Comparison of ENCODE assay signal across 8 mouse cellular contexts in the genomic region with DNA sequence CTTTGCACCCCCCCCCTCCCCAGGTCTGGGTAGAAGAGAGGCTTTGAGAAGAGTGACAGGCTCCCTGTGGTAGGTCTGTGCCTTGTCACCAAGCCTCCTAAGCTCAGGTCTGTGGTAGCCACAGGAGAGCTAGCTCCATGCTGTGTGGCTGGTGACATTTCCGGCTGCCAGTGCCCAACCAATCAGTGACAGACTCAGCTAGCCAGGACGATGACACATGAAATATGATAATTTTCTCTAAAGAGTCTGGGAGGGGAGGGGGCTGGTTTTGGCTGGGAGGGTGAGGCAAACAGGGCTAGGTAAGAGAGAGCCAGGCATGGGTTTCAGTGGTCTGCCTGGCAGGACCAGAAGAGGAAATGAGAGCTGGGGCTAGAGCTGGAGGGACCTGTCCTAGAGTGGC.
DNase-seq lines count a peak whose midpoint lies in the region; ATAC-seq and TF ChIP-seq lines count a peak whose summit lies in the region.

No protein-coding gene starts in this region.

- no peak for TF ChIP-seq CTCF in intestine, postnatal 0 days (IDR thresholded peaks at IDR 0.05; ENCODE audit: low read depth)

- H3K4me2 ChIP-seq in hindbrain, embryonic 11.5 days (replicated peaks; ENCODE audit: low read depth, low read length): no peak overlapping the region
- H3K4me2 ChIP-seq in intestine, postnatal 0 days (replicated peaks; ENCODE audit: low read depth): no peak overlapping the region

- WGBS in hindbrain, embryonic 11.5 days: 18% methylated on average over 2 of the region's 2 CpGs
- WGBS in hindbrain, embryonic 10.5 days: 5% methylated on average over 2 of the region's 2 CpGs
- 6% methylated on average over 2 of the region's 2 CpGs for WGBS in embryonic facial prominence, embryonic 10.5 days
- 22% methylated on average over 2 of the region's 2 CpGs for WGBS in intestine, postnatal 0 days

- no peak overlapping the region for H3K4me3 ChIP-seq in hindbrain, embryonic 11.5 days (ENCODE audit: low read depth, low read length)
- no peak overlapping the region for H3K4me3 ChIP-seq in hindbrain, embryonic 10.5 days
- H3K4me3 ChIP-seq in embryonic facial prominence, embryonic 10.5 days: no peak overlapping the region
- H3K4me3 ChIP-seq in intestine, postnatal 0 days (ENCODE audit: low read depth, low read length): no peak overlapping the region

- H3K4me1 ChIP-seq in hindbrain, embryonic 11.5 days (replicated peaks; ENCODE audit: control insufficient read depth, insufficient read depth, low read length): peaks cover 5% of the 10 kb centered on the region; the same call in 1 of the 2 replicates
- peaks cover 43% of the 10 kb centered on the region for H3K4me1 ChIP-seq in hindbrain, embryonic 10.5 days (replicated peaks)
- peaks cover 43% of the 10 kb centered on the region for H3K4me1 ChIP-seq in embryonic facial prominence, embryonic 10.5 days
- H3K4me1 ChIP-seq in intestine, postnatal 0 days (replicated peaks; ENCODE audit: control insufficient read depth, insufficient read depth, low read length): no peaks in the 10 kb centered on the region

- H3K27me3 ChIP-seq in hindbrain, embryonic 11.5 days (ENCODE audit: control insufficient read depth, insufficient read depth, low read length): peaks cover 12% of the 10 kb centered on the region; the same call in 1 of the 2 replicates
- H3K27me3 ChIP-seq in hindbrain, embryonic 10.5 days (ENCODE audit: insufficient read depth, poor library complexity, severe bottlenecking): peaks cover 67% of the 10 kb centered on the region
- H3K27me3 ChIP-seq in embryonic facial prominence, embryonic 10.5 days (replicated peaks; ENCODE audit: low read depth, poor library complexity, severe bottlenecking): peaks cover 63% of the 10 kb centered on the region
- 0 out of 2 replicates have a peak, but pooled peaks cover 2% of the 10 kb centered on the region for H3K27me3 ChIP-seq in intestine, postnatal 0 days (replicated peaks; ENCODE audit: control insufficient read depth, insufficient read depth, low read length)

- peak; percentile 53 for ATAC-seq in hindbrain, embryonic 11.5 days (ENCODE audit: low FRiP score)
- ATAC-seq in intestine, postnatal 0 days: no peak

- peak; percentile 11 for DNase-seq in hindbrain, embryonic 11.5 days (ENCODE audit: low spot score)
- DNase-seq in hindbrain, embryonic 10.5 days (ENCODE audit: low spot score): no peak
- DNase-seq in R1 (ENCODE audit: low read depth, low spot score): peak; percentile 10
- peak; percentile 19 for DNase-seq in embryonic facial prominence, embryonic 10.5 days (ENCODE audit: low spot score)
- peak; percentile 47 to 55 for DNase-seq in layer of hippocampus, postnatal 10 days (ENCODE audit: low spot score in 2 of 2)
- peak; percentile 13 for DNase-seq in naive thymus-derived CD4-positive, alpha-beta T cell, adult 2 months (ENCODE audit: low read depth)
- DNase-seq in urinary bladder, postnatal 14 days (ENCODE audit: low spot score): no peak

- H3K27ac ChIP-seq in hindbrain, embryonic 11.5 days (ENCODE audit: low read depth, low read length): no peak overlapping the region
- no peak overlapping the region for H3K27ac ChIP-seq in hindbrain, embryonic 10.5 days
- no peak overlapping the region for H3K27ac ChIP-seq in embryonic facial prominence, embryonic 10.5 days (replicated peaks)
- no peak overlapping the region for H3K27ac ChIP-seq in intestine, postnatal 0 days (ENCODE audit: low read depth, low read length)

- no peak overlapping the region for H3K9ac ChIP-seq in hindbrain, embryonic 11.5 days (ENCODE audit: low read depth, low read length)
- no peak overlapping the region for H3K9ac ChIP-seq in intestine, postnatal 0 days (ENCODE audit: low read depth, low read length)

- no peaks in the 10 kb centered on the region for H3K36me3 ChIP-seq in hindbrain, embryonic 11.5 days (ENCODE audit: control insufficient read depth, insufficient read depth, low read length)
- no peaks in the 10 kb centered on the region for H3K36me3 ChIP-seq in hindbrain, embryonic 10.5 days
- no peaks in the 10 kb centered on the region for H3K36me3 ChIP-seq in embryonic facial prominence, embryonic 10.5 days (replicated peaks)
- H3K36me3 ChIP-seq in intestine, postnatal 0 days (ENCODE audit: control insufficient read depth, insufficient read depth): no peaks in the 10 kb centered on the region

- H3K9me3 ChIP-seq in hindbrain, embryonic 11.5 days (ENCODE audit: control insufficient read depth, low read length): no peaks in the 10 kb centered on the region
- no peaks in the 10 kb centered on the region for H3K9me3 ChIP-seq in hindbrain, embryonic 10.5 days
- no peaks in the 10 kb centered on the region for H3K9me3 ChIP-seq in embryonic facial prominence, embryonic 10.5 days
- no peaks in the 10 kb centered on the region for H3K9me3 ChIP-seq in intestine, postnatal 0 days (ENCODE audit: control insufficient read depth)

Comparison
In these comparisons a context has a peak if more than half of its experiments do, and no peak if none do; other contexts are left out.
1. DNase-seq: peak in hindbrain, embryonic 11.5 days (single experiment), R1 (single experiment), embryonic facial prominence, embryonic 10.5 days (single experiment), layer of hippocampus, postnatal 10 days (2 of 2) and naive thymus-derived CD4-positive, alpha-beta T cell, adult 2 months (single experiment); none in hindbrain, embryonic 10.5 days (single experiment) and urinary bladder, postnatal 14 days (single experiment).